Mouse (Mus musculus) testis, adult 2 months (tissue): ENCODE data around the gene Aacs. TPM values are rescaled to one million over a fixed set of nuclear protein-coding genes. Genes with fewer than 3 reads are reported as not detected.

Experiments used
- H3K27ac ChIP-seq: fragments of 200-500 bp; 2 replicates; pipeline ENCODE4 v1.5.1; 2012; ENCODE audit warnings: low read depth, low read length; ENCODE audit not compliant: control insufficient read depth, insufficient read depth
- H3K27me3 ChIP-seq: fragments of 200-500 bp; 2 replicates; pipeline ENCODE4 v1.6.1; 2012; ENCODE audit warnings: mild to moderate bottlenecking, low read length, moderate library complexity; ENCODE audit not compliant: control insufficient read depth, insufficient read depth
- H3K36me3 ChIP-seq: fragments of 200-500 bp; 2 replicates; pipeline ENCODE4 v1.6.1; 2012; ENCODE audit warnings: mild to moderate bottlenecking, low read length; ENCODE audit not compliant: control insufficient read depth, insufficient read depth
- H3K4me1 ChIP-seq: fragments of 200-500 bp; 2 replicates; pipeline ENCODE4 v1.6.1; 2012; ENCODE audit warnings: low read length; ENCODE audit not compliant: control insufficient read depth, insufficient read depth
- H3K4me3 ChIP-seq: fragments of 200-500 bp; 2 replicates; pipeline ENCODE4 v1.5.1; 2012; ENCODE audit warnings: low read depth, mild to moderate bottlenecking, low read length, moderate library complexity, mixed read lengths; ENCODE audit not compliant: control insufficient read depth
- CTCF ChIP-seq: fragments of 200-500 bp; IDR thresholded peaks from 2 replicates; pipeline ENCODE4 v1.5.1; 2012; ENCODE audit warnings: low read depth, mild to moderate bottlenecking, inconsistent platforms, low read length, moderate library complexity; ENCODE audit not compliant: control insufficient read depth, insufficient read depth, insufficient replicate concordance
- POLR2A ChIP-seq: fragments of 200-500 bp; IDR thresholded peaks from 2 replicates; pipeline ENCODE4 v1.6.1; 2012; ENCODE audit warnings: low read depth, mild to moderate bottlenecking, inconsistent platforms, low read length, moderate library complexity; ENCODE audit not compliant: control insufficient read depth
- polyA plus RNA-seq: library from polyadenylated mRNA; depleted of rRNA; stranded (reverse); fragments of >200 nt; gene quantifications from 2 replicates; pipeline ENCODE4 v1.2.3, GENCODE M21; 2012

The Aacs gene
- polyA plus RNA-seq, 1 experiment = 90.7 TPM

- TF ChIP-seq CTCF (no peak), POLR2A (no peak)
- Histone ChIP-seq H3K4me3 (peak overlapping the region; percentile 23; the same call in 1 of the 2 replicates), H3K4me1 (peaks cover 6% of the 10 kb centered on the region), H3K27me3 (no peaks in the 10 kb centered on the region), H3K36me3 (no peaks in the 10 kb centered on the region), H3K27ac (no peak overlapping the region)
These were observed 9.9 kb upstream of the Aacs start for GRCm38 (mm10) chr5:125465701-125466106.

DNA sequence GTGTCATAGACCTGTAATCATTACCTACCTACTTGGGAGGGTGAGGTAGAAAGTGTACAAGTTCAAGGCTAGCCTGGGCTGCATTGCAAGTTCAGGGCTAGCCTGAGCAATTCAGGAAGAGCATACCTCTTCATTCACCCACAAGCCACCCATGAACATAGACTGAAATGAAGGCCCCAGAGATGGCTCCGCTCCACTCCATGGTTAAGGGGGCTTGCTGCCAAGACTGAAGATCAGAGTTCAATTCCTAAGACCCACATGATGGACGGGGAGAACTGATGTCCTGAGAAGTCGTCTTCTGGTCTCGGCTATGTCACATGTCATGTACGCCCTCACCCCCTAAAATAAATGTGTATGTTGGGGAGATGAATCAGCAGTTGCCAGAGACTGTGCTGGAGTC is 9.1 kb upstream of the Aacs start:
- TF ChIP-seq CTCF (no peak), POLR2A (no peak)
- H3K36me3 ChIP-seq = no peaks in the 10 kb centered on the region
- H3K4me3 ChIP-seq = no peak overlapping the region
- peaks cover 6% of the 10 kb centered on the region for H3K4me1 ChIP-seq
- H3K27me3 ChIP-seq = no peaks in the 10 kb centered on the region
- no peak overlapping the region for H3K27ac ChIP-seq

- H3K36me3 ChIP-seq = no peaks in the 10 kb centered on the region
- H3K27me3 ChIP-seq = no peaks in the 10 kb centered on the region
- H3K27ac ChIP-seq = no peak overlapping the region
- no peak overlapping the region for H3K4me3 ChIP-seq
- H3K4me1 ChIP-seq = peaks cover 6% of the 10 kb centered on the region
- TF ChIP-seq POLR2A = no peak
- TF ChIP-seq CTCF = no peak
These were observed 8.4 kb upstream of the Aacs start for GRCm38 (mm10) chr5:125467261-125467660.

DNA sequence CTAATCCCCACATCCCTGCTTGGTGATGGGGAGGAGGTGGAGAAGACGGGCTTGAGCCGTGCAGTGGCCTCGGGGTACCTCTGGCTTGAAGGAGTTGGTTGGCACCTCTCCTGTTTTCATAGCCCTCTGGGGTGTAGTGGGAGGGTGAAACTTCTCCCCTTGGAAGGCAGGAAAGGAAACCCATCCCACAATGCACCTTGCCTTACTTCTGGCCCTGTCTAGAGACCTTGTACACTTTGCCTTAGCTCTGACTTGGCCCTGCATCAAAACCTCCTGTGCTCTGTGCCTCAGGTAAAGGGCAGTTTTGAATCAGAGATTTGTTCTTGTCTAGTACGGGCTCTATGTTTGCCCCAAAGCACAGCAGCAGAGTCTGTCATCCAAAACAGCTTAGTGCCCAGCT is 4.9 kb upstream of the Aacs start:
- no peak overlapping the region for H3K4me3 ChIP-seq
- H3K27ac ChIP-seq = no peak overlapping the region
- H3K4me1 ChIP-seq = peaks cover 2% of the 10 kb centered on the region; the same call in 1 of the 2 replicates
- H3K27me3 ChIP-seq = no peaks in the 10 kb centered on the region
- TF ChIP-seq POLR2A = no peak
- TF ChIP-seq CTCF = no peak
- no peaks in the 10 kb centered on the region for H3K36me3 ChIP-seq

GRCm38 (mm10) chr5:125472796-125473475 is 2.7 kb upstream of the Aacs start:
- H3K36me3 ChIP-seq = no peaks in the 10 kb centered on the region
- TF ChIP-seq POLR2A (no peak), CTCF (no peak)

DNA sequence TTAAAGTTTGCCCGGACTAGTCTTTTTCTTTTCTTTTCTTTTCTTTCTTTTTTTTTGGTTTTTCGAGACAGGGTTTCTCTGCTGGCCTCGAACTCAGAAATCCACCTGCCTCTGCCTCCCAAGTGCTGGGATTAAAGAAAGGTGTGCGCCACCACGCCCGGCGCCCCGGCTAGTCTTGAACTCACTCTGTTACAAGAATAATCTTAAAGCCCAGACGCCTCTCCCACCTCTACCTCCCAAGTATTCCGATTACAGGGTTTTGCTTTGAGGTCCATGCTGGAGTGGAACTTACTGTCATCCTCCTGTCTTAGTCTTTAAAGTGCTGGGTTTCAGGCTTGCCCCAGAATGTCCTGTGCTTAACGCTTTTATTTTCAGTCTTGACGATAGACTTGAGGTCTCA is 584 bp upstream of the Aacs start:
- no peak overlapping the region for H3K27ac ChIP-seq
- H3K36me3 ChIP-seq = no peaks in the 10 kb centered on the region
- peaks cover 13% of the 10 kb centered on the region for H3K4me1 ChIP-seq
- H3K27me3 ChIP-seq = no peaks in the 10 kb centered on the region
- no peak for TF ChIP-seq POLR2A
- TF ChIP-seq CTCF = no peak
- peak overlapping the region; percentile 95; the same call in 1 of the 2 replicates for H3K4me3 ChIP-seq

More at GRCm38 (mm10) chr5:125472796-125473475, 2.7 kb upstream of the Aacs start:
- Histone ChIP-seq H3K27me3 (no peaks in the 10 kb centered on the region), H3K4me3 (no peak overlapping the region), H3K4me1 (peaks cover 13% of the 10 kb centered on the region), H3K27ac (no peak overlapping the region)

DNA sequence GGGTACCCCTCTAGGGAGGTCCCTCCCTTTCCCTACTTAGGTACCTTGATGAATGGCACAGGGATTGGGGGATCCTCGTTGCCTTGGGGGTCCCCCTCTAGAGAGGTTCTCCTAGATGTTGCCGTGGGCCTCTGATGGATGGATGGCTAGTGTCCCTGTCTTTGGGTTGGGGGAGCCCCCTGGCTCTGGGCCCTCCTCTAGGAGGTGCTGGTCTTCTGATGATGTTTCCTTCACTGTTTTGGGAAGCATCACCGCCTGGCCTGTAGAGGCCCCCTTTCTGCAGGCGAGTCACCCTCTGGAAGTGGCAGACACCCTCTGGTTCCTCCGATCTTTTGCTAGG is 642 bp downstream of the Aacs start:
- Histone ChIP-seq H3K27me3 (no peaks in the 10 kb centered on the region), H3K27ac (no peak overlapping the region; the same call in 1 of the 2 replicates), H3K36me3 (no peaks in the 10 kb centered on the region), H3K4me3 (peak overlapping the region; percentile 95), H3K4me1 (peaks cover 13% of the 10 kb centered on the region)
- TF ChIP-seq POLR2A = no peak
- TF ChIP-seq CTCF = no peak

- peaks cover 13% of the 10 kb centered on the region for H3K4me1 ChIP-seq
- TF ChIP-seq POLR2A = no peak
- no peak overlapping the region for H3K27ac ChIP-seq
- no peak overlapping the region; the same call in 1 of the 2 replicates for H3K4me3 ChIP-seq
- H3K36me3 ChIP-seq = no peaks in the 10 kb centered on the region
- H3K27me3 ChIP-seq = no peaks in the 10 kb centered on the region
These were observed 1.2 kb downstream of the Aacs start for GRCm38 (mm10) chr5:125476799-125477198.
